Mouse (Mus musculus): ENCODE measurements around the gene Gne. TPM values are rescaled to one million over a fixed set of nuclear protein-coding genes. Genes with fewer than 3 reads are reported as not detected.
"Not testable (repeated sequence)": the region's sequence is repeated elsewhere in the genome, so short reads cannot be mapped to it uniquely, and the experiment has no call there.

The Gne gene
- total RNA-seq, 2 experiments from 2014 or later, result 33.7 to 38.5 TPM

- intact Hi-C loops (cut with DNase I), result no loop called here
- DNase-seq, result no peak
Measured at GRCm38 (mm10) chr4:44073799-44074198, 10.2 kb downstream of the Gne start.

GRCm38 (mm10) chr4:44072873-44073441 is 11.0 kb downstream of the Gne start:
- DNase-seq, result no peak
- intact Hi-C loops (cut with DNase I), result no loop called here

GRCm38 (mm10) chr4:44072146-44072872 is 11.7 kb downstream of the Gne start:
- intact Hi-C loops (cut with DNase I), result no loop called here
- DNase-seq, result peak; percentile 94 to 95

GRCm38 (mm10) chr4:44071741-44072145 is 12.2 kb downstream of the Gne start:
- intact Hi-C loops (cut with DNase I), result no loop called here
- DNase-seq, result peak in 1 of 2 experiments; percentile 21

GRCm38 (mm10) chr4:44070641-44071040 is 13.3 kb downstream of the Gne start:
- intact Hi-C loops (cut with DNase I), result no loop called here
- no peak for DNase-seq

GRCm38 (mm10) chr4:44069411-44069810 is 14.6 kb downstream of the Gne start:
- intact Hi-C loops (cut with DNase I), result loop anchor here (5.0 kb wide), 1 partner anchor 223 kb away; no protein-coding TSS in a partner anchor

GRCm38 (mm10) chr4:44068736-44069135 is 15.2 kb downstream of the Gne start:
- intact Hi-C loops (cut with DNase I), result loop anchor here (5.0 kb wide), 1 partner anchor 224 kb away; no protein-coding TSS in a partner anchor
- peak; percentile 31 to 39 for DNase-seq

More at GRCm38 (mm10) chr4:44069411-44069810, 14.6 kb downstream of the Gne start:
- DNase-seq, result no peak

- DNase-seq, result no peak
- intact Hi-C loops (cut with DNase I), result loop anchor here (2.0 to 5.0 kb wide), 2 partner anchors 100 to 225 kb away; no protein-coding TSS in a partner anchor
Measured at GRCm38 (mm10) chr4:44066891-44067290, 17.1 kb downstream of the Gne start.

- peak; percentile 92 to 95 for DNase-seq
- intact Hi-C loops (cut with DNase I), result loop anchor here (1.0 to 5.0 kb wide), 3 partner anchors 54 to 227 kb away; no protein-coding TSS in a partner anchor
Measured at GRCm38 (mm10) chr4:44065355-44066025, 18.5 kb downstream of the Gne start.

- DNase-seq, result no peak
- intact Hi-C loops (cut with DNase I), result no loop called here
Measured at GRCm38 (mm10) chr4:44062816-44063215, 21.2 kb downstream of the Gne start.

- intact Hi-C loops (cut with DNase I), result no loop called here
- DNase-seq, result no peak
Measured at GRCm38 (mm10) chr4:44062062-44062461, 21.9 kb downstream of the Gne start.

- DNase-seq, result no peak
- intact Hi-C loops (cut with DNase I), result no loop called here
Measured at GRCm38 (mm10) chr4:44059674-44060073, 24.3 kb downstream of the Gne start.

- no peak for DNase-seq
- intact Hi-C loops (cut with DNase I), result no loop called here
Measured at GRCm38 (mm10) chr4:44049812-44050211, 34.2 kb downstream of the Gne start.

- no peak for DNase-seq
- intact Hi-C loops (cut with DNase I), result no loop called here
Measured at GRCm38 (mm10) chr4:44046066-44046465, 37.9 kb downstream of the Gne start.

- intact Hi-C loops (cut with DNase I), result no loop called here
- no peak for DNase-seq
Measured at GRCm38 (mm10) chr4:44044685-44045356, 39.2 kb downstream of the Gne start.

- intact Hi-C loops (cut with DNase I), result not testable (repeated sequence)
Measured at GRCm38 (mm10) chr4:44043182-44043581, 40.8 kb downstream of the Gne start.

GRCm38 (mm10) chr4:44042429-44042828 is 41.5 kb downstream of the Gne start:
- intact Hi-C loops (cut with DNase I), result no loop called here
- DNase-seq, result no peak

More at GRCm38 (mm10) chr4:44043182-44043581, 40.8 kb downstream of the Gne start:
- not testable (repeated sequence) for DNase-seq

GRCm38 (mm10) chr4:44040802-44041201 is 43.2 kb downstream of the Gne start:
- DNase-seq, result no peak
- intact Hi-C loops (cut with DNase I), result no loop called here

- intact Hi-C loops (cut with DNase I), result no loop called here
- DNase-seq, result no peak
Measured at GRCm38 (mm10) chr4:44036455-44036854, 47.5 kb downstream of the Gne start.

- peak; percentile 70 to 78 for DNase-seq
Measured at GRCm38 (mm10) chr4:44031521-44031920, 52.5 kb downstream of the Gne start.

GRCm38 (mm10) chr4:44029661-44030066 is 54.3 kb downstream of the Gne start:
- intact Hi-C loops (cut with DNase I), result loop anchor here (5.0 kb wide), 1 partner anchor 102 kb away; no protein-coding TSS in a partner anchor
- DNase-seq, result peak; percentile 62 to 77

More at GRCm38 (mm10) chr4:44031521-44031920, 52.5 kb downstream of the Gne start:
- intact Hi-C loops (cut with DNase I), result loop anchor here (5.0 kb wide), 1 partner anchor 104 kb away; no protein-coding TSS in a partner anchor
